Mouse (Mus musculus) pancreas, adult 10 weeks (tissue): Measurements from ENCODE around the gene Cacna1f. TPM values are rescaled to one million over a fixed set of nuclear protein-coding genes. Genes with fewer than 3 reads are reported as not detected.

Experiments used
- polyA plus RNA-seq: library from polyadenylated mRNA; stranded (reverse); fragments of 350-450 nt; fragmentation: Illumina TruSeq; extraction: RNeasy Lipid Tissue Mini Kit (QIAGEN cat#74804); gene quantifications from one replicate; pipeline ENCODE4 v1.2.3, GENCODE M21; 2015; ENCODE audit warnings: low read depth, low replicate concordance; ENCODE audit not compliant: insufficient read depth

Cacna1f gene
- polyA plus RNA-seq: not detected

GRCm38 (mm10) chrX:7606783-7607182, at the start of gene Cacna1f:
Gene Cacna1f (plus strand): TSS chrX:7607083.

GRCm38 (mm10) chrX:7573176-7574086, 33.5 kb upstream of the Cacna1f start, which contains the start of gene Foxp3:
Gene Foxp3 (plus strand): TSS chrX:7573644.

GRCm38 (mm10) chrX:7574087-7574884, 32.6 kb upstream of the Cacna1f start, which contains the start of gene Ppp1r3f:
Gene Ppp1r3f (minus strand): TSS chrX:7574283.

GRCm38 (mm10) chrX:7604879-7605574, 1.9 kb upstream of the Cacna1f start, which contains the start of gene Ccdc22:
Gene Ccdc22 (minus strand): TSS chrX:7605517.

GRCm38 (mm10) chrX:7638401-7639091, 31.7 kb downstream of the Cacna1f start, which contains the start of gene Syp:
Gene Syp (plus strand): TSS chrX:7638471.

GRCm38 (mm10) chrX:7657221-7657639, 50.3 kb downstream of the Cacna1f start, which contains the start of gene Prickle3:
Gene Prickle3 (plus strand): TSS chrX:7657260.

GRCm38 (mm10) chrX:7670921-7671623, 64.2 kb downstream of the Cacna1f start, which contains the start of gene Plp2:
Gene Plp2 (minus strand): TSS chrX:7671390.

GRCm38 (mm10) chrX:7680864-7681263, 74.0 kb downstream of the Cacna1f start, which contains the start of gene Magix:
Gene Magix (minus strand): TSS chrX:7681251.

Other genes with a start within 250 kb of the Cacna1f start
- 0.61 TPM for gene Usp27x, start 231.3 kb upstream of the Cacna1f start, polyA plus RNA-seq
- not detected for gene Foxp3, start 33.4 kb upstream of the Cacna1f start, polyA plus RNA-seq
- gene Ppp1r3f, start 32.8 kb upstream of the Cacna1f start, polyA plus RNA-seq: not detected
- 6.4 TPM for gene Ccdc22, start 1.6 kb upstream of the Cacna1f start, polyA plus RNA-seq
- 7.2 TPM for gene Syp, start 31.4 kb downstream of the Cacna1f start, polyA plus RNA-seq
- gene Prickle3, start 50.2 kb downstream of the Cacna1f start, polyA plus RNA-seq: 4.9 TPM
- gene Plp2, start 64.3 kb downstream of the Cacna1f start, polyA plus RNA-seq: 31.6 TPM
- 3.1 TPM for gene Magix, start 74.2 kb downstream of the Cacna1f start, polyA plus RNA-seq
- 6.6 TPM for gene Gpkow, start 90.0 kb downstream of the Cacna1f start, polyA plus RNA-seq
- 23.7 TPM for gene Wdr45, start 107.2 kb downstream of the Cacna1f start, polyA plus RNA-seq
- not detected for gene Gm45208, start 115.2 kb downstream of the Cacna1f start, polyA plus RNA-seq
- 8.7 TPM for gene Praf2, start 121.4 kb downstream of the Cacna1f start, polyA plus RNA-seq
- 2.0 TPM for gene Ccdc120, start 143.8 kb downstream of the Cacna1f start, polyA plus RNA-seq
- 7.8 TPM for gene Tfe3, start 155.5 kb downstream of the Cacna1f start, polyA plus RNA-seq
- 41.2 TPM for gene Gripap1, start 182.7 kb downstream of the Cacna1f start, polyA plus RNA-seq
- 1.8 TPM for gene Kcnd1, start 215.2 kb downstream of the Cacna1f start, polyA plus RNA-seq
- gene Otud5, start 234.3 kb downstream of the Cacna1f start, polyA plus RNA-seq: 25.1 TPM